Mouse (Mus musculus): ENCODE results near the gene Gm5089. TPM values are rescaled to one million over a fixed set of nuclear protein-coding genes. Genes with fewer than 3 reads are reported as not detected.

Gene Gm5089
- total and polyA plus RNA-seq, 2 experiments from 2014 or later, result not detected

DNA sequence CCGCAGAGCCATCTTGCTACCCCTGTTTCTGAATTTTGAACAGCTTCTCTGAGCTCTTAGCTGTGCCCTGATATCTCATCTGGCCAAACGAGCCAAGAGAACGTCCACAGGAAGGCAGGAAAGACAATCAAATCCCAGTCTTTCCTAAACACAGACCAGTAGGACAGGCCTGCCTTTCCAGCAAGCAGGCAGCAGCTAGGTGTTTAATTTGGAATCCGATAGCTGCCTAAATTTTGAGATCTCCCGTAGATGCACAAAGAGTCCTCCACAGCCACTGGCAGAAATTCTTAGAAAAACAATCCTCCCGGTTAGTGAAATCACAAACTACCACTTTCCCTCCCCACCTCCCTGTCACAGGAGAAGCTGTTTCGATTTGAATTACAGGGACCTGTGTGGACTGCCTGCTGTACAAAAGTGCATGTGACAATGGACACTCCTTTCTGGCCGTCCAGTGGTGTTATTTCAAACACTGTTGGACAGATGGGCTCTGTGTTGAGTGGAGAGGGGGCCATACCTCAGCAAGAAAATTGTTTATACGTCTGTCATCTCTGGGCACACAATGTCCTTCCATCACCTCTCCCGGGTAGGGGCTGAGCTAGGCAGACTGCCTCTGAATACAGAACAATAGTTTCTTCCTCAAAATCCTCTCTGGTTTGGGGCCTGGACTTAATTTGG lies 24.2 kb downstream of the Gm5089 start:
- ATAC-seq (ENCODE audit: insufficient read depth, low read depth), result no peak

GRCm38 (mm10) chr14:122424441-122424840 lies 26.5 kb downstream of the Gm5089 start:
- no peaks in the 10 kb centered on the region for H3K4me1 ChIP-seq (ENCODE audit: control insufficient read depth, insufficient read depth)
- no peaks in the 10 kb centered on the region for H3K27me3 ChIP-seq (ENCODE audit: control insufficient read depth, insufficient read depth, low read length)
- H3K4me3 ChIP-seq (ENCODE audit: low read depth, low read length), result no peak overlapping the region
- DNase-seq (ENCODE audit: low spot score) (no peak), ATAC-seq (ENCODE audit: insufficient read depth, low read depth) (no peak)
- H3K9ac ChIP-seq (replicated peaks; ENCODE audit: low read depth, low read length), result no peak overlapping the region
- H3K4me2 ChIP-seq (ENCODE audit: low read depth, low read length), result no peak overlapping the region
- TF ChIP-seq EP300 (IDR thresholded peaks at IDR 0.05; ENCODE audit: low read depth), result no peak
- no peak for TF ChIP-seq CTCF (IDR thresholded peaks at IDR 0.05; ENCODE audit: low read depth)
- H3K36me3 ChIP-seq (replicated peaks; ENCODE audit: control insufficient read depth, insufficient read depth, low read length), result no peaks in the 10 kb centered on the region
- H3K9me3 ChIP-seq (replicated peaks; ENCODE audit: control insufficient read depth, low read length), result no peaks in the 10 kb centered on the region
- WGBS, result 92% methylated on average over 3 of the region's 3 CpGs
- no peak overlapping the region for H3K27ac ChIP-seq (ENCODE audit: low read depth)

More for the DNA sequence above, 24.2 kb downstream of the Gm5089 start:
- TF ChIP-seq CTCF (IDR thresholded peaks at IDR 0.05; ENCODE audit: low read depth) (no peak), EP300 (IDR thresholded peaks at IDR 0.05; ENCODE audit: low read depth) (no peak)
- Histone ChIP-seq H3K9ac (replicated peaks; ENCODE audit: low read depth, low read length) (no peak overlapping the region), H3K27me3 (ENCODE audit: control insufficient read depth, insufficient read depth, low read length) (no peaks in the 10 kb centered on the region), H3K9me3 (replicated peaks; ENCODE audit: control insufficient read depth, low read length) (no peaks in the 10 kb centered on the region), H3K4me2 (ENCODE audit: low read depth, low read length) (no peak overlapping the region), H3K36me3 (replicated peaks; ENCODE audit: control insufficient read depth, insufficient read depth, low read length) (no peaks in the 10 kb centered on the region), H3K27ac (ENCODE audit: low read depth) (no peak overlapping the region), H3K4me1 (ENCODE audit: control insufficient read depth, insufficient read depth) (no peaks in the 10 kb centered on the region), H3K4me3 (ENCODE audit: low read depth, low read length) (no peak overlapping the region)
- DNase-seq (ENCODE audit: low spot score), result no peak
- WGBS, result 59% methylated on average over 10 of the region's 10 CpGs

- H3K4me3 ChIP-seq (ENCODE audit: low read depth, low read length), result no peak overlapping the region
- 51% methylated on average over 4 of the region's 4 CpGs for WGBS
- no peaks in the 10 kb centered on the region for H3K36me3 ChIP-seq (replicated peaks; ENCODE audit: control insufficient read depth, insufficient read depth, low read length)
- no peaks in the 10 kb centered on the region for H3K4me1 ChIP-seq (ENCODE audit: control insufficient read depth, insufficient read depth)
- H3K4me2 ChIP-seq (ENCODE audit: low read depth, low read length), result no peak overlapping the region
- DNase-seq (ENCODE audit: low spot score) (no peak), ATAC-seq (ENCODE audit: insufficient read depth, low read depth) (no peak)
- no peak for TF ChIP-seq CTCF (IDR thresholded peaks at IDR 0.05; ENCODE audit: low read depth)
- TF ChIP-seq EP300 (IDR thresholded peaks at IDR 0.05; ENCODE audit: low read depth), result no peak
- H3K27ac ChIP-seq (ENCODE audit: low read depth), result no peak overlapping the region
- no peaks in the 10 kb centered on the region for H3K9me3 ChIP-seq (replicated peaks; ENCODE audit: control insufficient read depth, low read length)
- no peaks in the 10 kb centered on the region for H3K27me3 ChIP-seq (ENCODE audit: control insufficient read depth, insufficient read depth, low read length)
- H3K9ac ChIP-seq (replicated peaks; ENCODE audit: low read depth, low read length), result no peak overlapping the region
Measured at GRCm38 (mm10) chr14:122416166-122416771, 34.6 kb downstream of the Gm5089 start.

DNA sequence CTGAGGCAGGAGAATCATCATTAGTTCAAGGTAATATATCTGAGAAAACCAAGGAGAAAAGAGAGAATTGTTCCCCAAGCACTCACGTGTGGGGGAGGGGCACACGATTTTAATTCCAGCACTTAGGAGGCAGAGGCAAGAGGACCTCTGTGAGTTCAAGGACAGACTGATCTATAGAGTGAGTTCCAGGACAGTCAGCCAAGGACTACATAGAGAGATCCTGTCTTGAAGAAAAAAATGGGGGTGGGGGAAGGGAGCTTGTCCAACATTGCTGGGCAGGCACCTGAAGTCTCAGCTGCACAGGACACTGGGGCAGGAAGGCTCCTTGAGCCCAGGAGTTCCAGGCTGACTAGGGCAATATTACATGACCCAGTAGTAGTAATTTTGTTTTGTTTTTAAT lies 36.1 kb downstream of the Gm5089 start:
- no peaks in the 10 kb centered on the region for H3K9me3 ChIP-seq (replicated peaks; ENCODE audit: control insufficient read depth, low read length)
- H3K4me2 ChIP-seq (ENCODE audit: low read depth, low read length), result no peak overlapping the region
- DNase-seq (ENCODE audit: low spot score), result no peak
- no peaks in the 10 kb centered on the region for H3K4me1 ChIP-seq (ENCODE audit: control insufficient read depth, insufficient read depth)
- WGBS, result 81% methylated on average over 2 of the region's 2 CpGs
- H3K9ac ChIP-seq (replicated peaks; ENCODE audit: low read depth, low read length), result no peak overlapping the region
- H3K27ac ChIP-seq (ENCODE audit: low read depth), result no peak overlapping the region
- H3K27me3 ChIP-seq (ENCODE audit: control insufficient read depth, insufficient read depth, low read length), result peaks cover 2% of the 10 kb centered on the region; the same call in 1 of the 2 replicates
- TF ChIP-seq CTCF (IDR thresholded peaks at IDR 0.05; ENCODE audit: low read depth), result no peak
- TF ChIP-seq EP300 (IDR thresholded peaks at IDR 0.05; ENCODE audit: low read depth), result no peak
- no peak for ATAC-seq (ENCODE audit: insufficient read depth, low read depth)
- no peak overlapping the region for H3K4me3 ChIP-seq (ENCODE audit: low read depth, low read length)
- no peaks in the 10 kb centered on the region for H3K36me3 ChIP-seq (replicated peaks; ENCODE audit: control insufficient read depth, insufficient read depth, low read length)

- DNase-seq (ENCODE audit: low spot score) (no peak), ATAC-seq (ENCODE audit: insufficient read depth, low read depth) (no peak)
- no peak overlapping the region for H3K9ac ChIP-seq (replicated peaks; ENCODE audit: low read depth, low read length)
- H3K27me3 ChIP-seq (ENCODE audit: control insufficient read depth, insufficient read depth, low read length), result peaks cover 13% of the 10 kb centered on the region; the same call in 1 of the 2 replicates
- TF ChIP-seq CTCF (IDR thresholded peaks at IDR 0.05; ENCODE audit: low read depth) (no peak), EP300 (IDR thresholded peaks at IDR 0.05; ENCODE audit: low read depth) (no peak)
- H3K4me3 ChIP-seq (ENCODE audit: low read depth, low read length), result no peak overlapping the region
- 78% methylated on average over 2 of the region's 2 CpGs for WGBS
- no peaks in the 10 kb centered on the region for H3K9me3 ChIP-seq (replicated peaks; ENCODE audit: control insufficient read depth, low read length)
- no peak overlapping the region for H3K27ac ChIP-seq (ENCODE audit: low read depth)
- H3K36me3 ChIP-seq (replicated peaks; ENCODE audit: control insufficient read depth, insufficient read depth, low read length), result no peaks in the 10 kb centered on the region
- no peaks in the 10 kb centered on the region for H3K4me1 ChIP-seq (ENCODE audit: control insufficient read depth, insufficient read depth)
- H3K4me2 ChIP-seq (ENCODE audit: low read depth, low read length), result no peak overlapping the region
Measured at GRCm38 (mm10) chr14:122413542-122413928, 37.4 kb downstream of the Gm5089 start.

Data from heart, postnatal 0 days (tissue).